Mouse (Mus musculus) erythroblast, embryonic 14.5 days (primary cell): ENCODE measurements around the gene Klhl29. TPM values are rescaled to one million over a fixed set of nuclear protein-coding genes. Genes with fewer than 3 reads are reported as not detected.

Experiments used
- H3K27me3 ChIP-seq: 2 replicates; pipeline ENCODE4 v1.6.1; 2012; ENCODE audit warnings: inconsistent platforms; ENCODE audit not compliant: control insufficient read depth
- H3K36me3 ChIP-seq: 2 replicates; pipeline ENCODE4 v1.6.1; 2012; ENCODE audit warnings: mild to moderate bottlenecking, inconsistent platforms; ENCODE audit not compliant: control insufficient read depth
- H3K4me1 ChIP-seq: 2 replicates; pipeline ENCODE4 v1.6.1; 2012; ENCODE audit warnings: inconsistent platforms; ENCODE audit not compliant: control insufficient read depth
- H3K4me3 ChIP-seq: replicated peaks from 2 replicates; pipeline ENCODE3; 2012; ENCODE audit warnings: moderate library complexity, mild to moderate bottlenecking, inconsistent platforms
- H3K9me3 ChIP-seq: 2 replicates; pipeline ENCODE4 v1.6.1; 2012; ENCODE audit warnings: low read length, inconsistent platforms, mixed read lengths; ENCODE audit not compliant: control insufficient read depth
- GATA1 ChIP-seq: IDR thresholded peaks from 2 replicates; pipeline ENCODE4 v1.6.1; 2012; ENCODE audit warnings: low read length, inconsistent platforms, mixed read lengths
- TAL1 ChIP-seq: IDR thresholded peaks from 3 replicates; pipeline ENCODE4 v1.6.1; 2012; ENCODE audit warnings: low read length, inconsistent platforms, mixed read lengths
- polyA plus RNA-seq: library from polyadenylated mRNA; stranded (reverse); fragments of >175 nt; gene quantifications from 2 replicates; pipeline ENCODE4 v1.2.3, GENCODE M21; 2012

Gene Klhl29
- polyA plus RNA-seq, 1 experiment = not detected

- Histone ChIP-seq H3K27me3 (no peaks in the 10 kb centered on the region), H3K9me3 (no peaks in the 10 kb centered on the region), H3K4me1 (no peaks in the 10 kb centered on the region), H3K36me3 (no peaks in the 10 kb centered on the region), H3K4me3 (no peak overlapping the region)
- no peak for TF ChIP-seq TAL1
- TF ChIP-seq GATA1 = no peak
These were observed 91.8 kb downstream of the Klhl29 start for GRCm38 (mm10) chr12:5283654-5284053.

GRCm38 (mm10) chr12:5282611-5283010, 92.9 kb downstream of the Klhl29 start:
- H3K4me3 ChIP-seq = no peak overlapping the region
- no peaks in the 10 kb centered on the region for H3K27me3 ChIP-seq
- no peaks in the 10 kb centered on the region for H3K36me3 ChIP-seq
- no peaks in the 10 kb centered on the region for H3K9me3 ChIP-seq
- H3K4me1 ChIP-seq = no peaks in the 10 kb centered on the region
- TF ChIP-seq GATA1 (no peak), TAL1 (no peak)

GRCm38 (mm10) chr12:5279873-5280272, 95.6 kb downstream of the Klhl29 start:
- H3K4me3 ChIP-seq = no peak overlapping the region
- TF ChIP-seq GATA1 = no peak
- TF ChIP-seq TAL1 = no peak
- no peaks in the 10 kb centered on the region for H3K36me3 ChIP-seq
- no peaks in the 10 kb centered on the region for H3K27me3 ChIP-seq
- H3K4me1 ChIP-seq = no peaks in the 10 kb centered on the region
- H3K9me3 ChIP-seq = no peaks in the 10 kb centered on the region

- Histone ChIP-seq H3K27me3 (no peaks in the 10 kb centered on the region), H3K9me3 (no peaks in the 10 kb centered on the region), H3K36me3 (no peaks in the 10 kb centered on the region), H3K4me3 (no peak overlapping the region), H3K4me1 (no peaks in the 10 kb centered on the region)
- TF ChIP-seq TAL1 (no peak), GATA1 (no peak)
These were observed 98.5 kb downstream of the Klhl29 start for GRCm38 (mm10) chr12:5277028-5277427.

GRCm38 (mm10) chr12:5275507-5275936, 100.0 kb downstream of the Klhl29 start:
- Histone ChIP-seq H3K27me3 (no peaks in the 10 kb centered on the region), H3K4me1 (no peaks in the 10 kb centered on the region), H3K36me3 (no peaks in the 10 kb centered on the region), H3K9me3 (no peaks in the 10 kb centered on the region), H3K4me3 (no peak overlapping the region)
- TF ChIP-seq GATA1 (no peak), TAL1 (no peak)

GRCm38 (mm10) chr12:5274519-5274944, 101.0 kb downstream of the Klhl29 start:
- no peak for TF ChIP-seq GATA1
- TF ChIP-seq TAL1 = no peak
- Histone ChIP-seq H3K9me3 (no peaks in the 10 kb centered on the region), H3K36me3 (no peaks in the 10 kb centered on the region), H3K4me3 (no peak overlapping the region), H3K4me1 (no peaks in the 10 kb centered on the region), H3K27me3 (no peaks in the 10 kb centered on the region)

- Histone ChIP-seq H3K4me3 (no peak overlapping the region), H3K36me3 (no peaks in the 10 kb centered on the region), H3K4me1 (no peaks in the 10 kb centered on the region), H3K27me3 (no peaks in the 10 kb centered on the region), H3K9me3 (no peaks in the 10 kb centered on the region)
- TF ChIP-seq GATA1 (no peak), TAL1 (no peak)
These were observed 102.0 kb downstream of the Klhl29 start for GRCm38 (mm10) chr12:5273316-5274047.

GRCm38 (mm10) chr12:5270527-5270926, 105.0 kb downstream of the Klhl29 start:
- H3K4me3 ChIP-seq = no peak overlapping the region
- TF ChIP-seq TAL1 = no peak
- TF ChIP-seq GATA1 = no peak
- no peaks in the 10 kb centered on the region for H3K9me3 ChIP-seq
- no peaks in the 10 kb centered on the region for H3K27me3 ChIP-seq
- H3K4me1 ChIP-seq = no peaks in the 10 kb centered on the region
- no peaks in the 10 kb centered on the region for H3K36me3 ChIP-seq

GRCm38 (mm10) chr12:5269936-5270335, 105.5 kb downstream of the Klhl29 start:
- Histone ChIP-seq H3K4me1 (no peaks in the 10 kb centered on the region), H3K36me3 (no peaks in the 10 kb centered on the region), H3K9me3 (no peaks in the 10 kb centered on the region), H3K27me3 (no peaks in the 10 kb centered on the region), H3K4me3 (no peak overlapping the region)
- TF ChIP-seq GATA1 (no peak), TAL1 (no peak)

- H3K27me3 ChIP-seq = no peaks in the 10 kb centered on the region
- no peak for TF ChIP-seq GATA1
- no peak for TF ChIP-seq TAL1
- no peaks in the 10 kb centered on the region for H3K4me1 ChIP-seq
- no peaks in the 10 kb centered on the region for H3K36me3 ChIP-seq
- no peaks in the 10 kb centered on the region for H3K9me3 ChIP-seq
- no peak overlapping the region for H3K4me3 ChIP-seq
These were observed 106.4 kb downstream of the Klhl29 start for GRCm38 (mm10) chr12:5269061-5269460.
